Mouse (Mus musculus) CH12.LX (cell line): ENCODE results near the gene Kpnb1.

Source experiments
- E2F4 ChIP-seq: IDR thresholded peaks from 2 replicates; pipeline ENCODE4 v1.6.1; 2011; ENCODE audit warnings: low read depth, low read length, improper control_type of control experiment; ENCODE audit not compliant: insufficient replicate concordance
- ELF1 ChIP-seq: IDR thresholded peaks from 2 replicates; pipeline ENCODE4 v1.6.1; 2014; ENCODE audit warnings: low read depth, mild to moderate bottlenecking, inconsistent platforms, low read length, improper control_type of control experiment
- EP300 ChIP-seq: IDR thresholded peaks from 2 replicates; pipeline ENCODE4 v1.6.1; 2011; ENCODE audit warnings: low read length, improper control_type of control experiment
- JUND ChIP-seq: conservative IDR thresholded peaks from 2 replicates; pipeline ENCODE4 v1.6.1; 2011; ENCODE audit warnings: low read depth, low read length, improper control_type of control experiment
- TCF12 ChIP-seq: IDR thresholded peaks from 2 replicates; pipeline ENCODE4 v1.6.1; 2014; ENCODE audit warnings: low read depth, mild to moderate bottlenecking, inconsistent platforms, low read length, improper control_type of control experiment
- ZC3H11A ChIP-seq: IDR thresholded peaks from 2 replicates; pipeline ENCODE4 v1.6.1; 2012; ENCODE audit warnings: low read depth, mild to moderate bottlenecking, inconsistent platforms, low read length, improper control_type of control experiment

DNA sequence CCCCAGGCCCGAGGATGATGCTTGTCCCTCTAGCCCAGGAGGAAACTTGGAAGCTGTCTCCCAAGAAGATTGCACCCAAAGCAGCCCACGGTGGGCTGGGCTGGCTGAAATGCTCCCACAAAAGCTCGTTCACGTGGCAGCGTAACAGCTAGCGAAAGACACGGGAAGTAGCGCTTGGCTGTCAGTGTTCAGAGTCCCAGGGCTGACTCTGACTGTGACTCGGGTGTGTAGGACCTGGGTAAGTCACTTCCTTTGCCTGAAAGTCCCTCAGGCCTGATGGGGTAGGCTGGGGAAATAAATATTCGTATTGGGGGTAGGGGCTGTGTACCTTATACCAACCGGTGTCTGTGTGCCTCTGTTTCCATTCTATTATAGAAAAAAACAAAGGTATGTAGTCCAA, 71.9 kb downstream of the Kpnb1 start:
- TF ChIP-seq JUND: no peak
- no peak for TF ChIP-seq ELF1
- no peak for TF ChIP-seq E2F4
- no peak for TF ChIP-seq ZC3H11A
- TF ChIP-seq EP300: no peak
- no peak for TF ChIP-seq TCF12
